Mouse (Mus musculus) intestine, postnatal 0 days (tissue): ENCODE results near the gene Arhgap32. TPM values are rescaled to one million over a fixed set of nuclear protein-coding genes. Genes with fewer than 3 reads are reported as not detected.

Experiments used
- ATAC-seq: fragments of 200-750 bp; cut with Nextera tagmentation; 2 replicates; pipeline ENCODE4 v1.8.0; 2017; ENCODE audit warnings: mild to moderate bottlenecking, moderate TSS enrichment, moderate library complexity
- H3K27ac ChIP-seq: fragments of 300-500 bp; sonication (generic); 2 replicates; pipeline ENCODE4 v1.5.1; 2014; ENCODE audit warnings: mild to moderate bottlenecking, low read depth, low read length, moderate library complexity
- H3K27me3 ChIP-seq: fragments of 300-500 bp; sonication (generic); replicated peaks from 2 replicates; pipeline ENCODE4 v1.6.1; 2014; ENCODE audit warnings: low read length, mixed read lengths; ENCODE audit not compliant: control insufficient read depth, insufficient read depth
- H3K36me3 ChIP-seq: fragments of 300-500 bp; sonication (generic); 2 replicates; pipeline ENCODE4 v1.6.1; 2014; ENCODE audit warnings: mild to moderate bottlenecking, moderate library complexity; ENCODE audit not compliant: control insufficient read depth, insufficient read depth
- H3K4me1 ChIP-seq: fragments of 300-500 bp; sonication (generic); replicated peaks from 2 replicates; pipeline ENCODE4 v1.6.1; 2014; ENCODE audit warnings: antibody characterized with exemption, low read length, mixed read lengths; ENCODE audit not compliant: control insufficient read depth, insufficient read depth
- H3K4me2 ChIP-seq: fragments of 300-500 bp; sonication (generic); replicated peaks from 2 replicates; pipeline ENCODE4 v1.6.1; 2014; ENCODE audit warnings: low read depth, mild to moderate bottlenecking, moderate library complexity
- H3K4me3 ChIP-seq: fragments of 300-500 bp; sonication (generic); 2 replicates; pipeline ENCODE4 v1.5.1; 2014; ENCODE audit warnings: low read depth, low read length
- H3K9ac ChIP-seq: fragments of 300-500 bp; sonication (generic); 2 replicates; pipeline ENCODE4 v1.6.1; 2014; ENCODE audit warnings: mild to moderate bottlenecking, low read depth, low read length
- H3K9me3 ChIP-seq: fragments of 300-500 bp; sonication (generic); 2 replicates; pipeline ENCODE4 v1.6.1; 2016; ENCODE audit warnings: mixed run types; ENCODE audit not compliant: control insufficient read depth
- CTCF ChIP-seq: sonication (generic); IDR thresholded peaks from 2 replicates; pipeline ENCODE4 v1.5.1; 2016; ENCODE audit warnings: low read depth, mild to moderate bottlenecking, control low read depth, antibody characterized with exemption, moderate library complexity
- WGBS: fragments of 180-500 bp; shearing (Covaris S2); extraction: QIAGEN DNeasy Blood & Tissue Kit; methylation state at CpG from one replicate; pipeline ENCODE4 v1.1.7; 2014; 5-methylcytosine and 5-hydroxymethylcytosine counted together
- polyA plus RNA-seq: library from polyadenylated mRNA; unstranded; fragments of >200 nt; fragmentation: Nextera tagmentation; extraction: Ambion mirVana; gene quantifications from 2 replicates; pipeline ENCODE4 v1.2.1, GENCODE M21; 2015

Gene Arhgap32
- polyA plus RNA-seq, 1 experiment from 2014 or later = 18.1 TPM

DNA sequence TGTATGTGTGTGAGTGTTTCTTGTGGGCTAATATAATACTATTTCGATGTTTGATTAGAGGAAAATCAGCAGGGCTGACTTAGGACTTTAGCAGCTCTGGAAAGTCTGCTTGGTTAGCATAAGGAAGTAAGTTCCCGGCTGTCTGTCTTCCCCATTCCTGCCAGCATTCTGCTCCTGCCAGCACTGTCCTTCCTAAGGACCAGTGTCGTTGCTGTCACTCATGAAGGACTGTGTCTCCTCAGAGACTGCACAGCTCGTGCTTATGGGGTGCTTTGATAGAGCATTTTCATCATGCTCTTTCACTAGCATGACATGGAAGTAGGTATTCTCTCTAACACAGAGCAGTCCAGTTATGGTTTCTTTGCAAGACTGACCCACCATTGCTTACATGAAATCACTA is 109.0 kb downstream of the Arhgap32 start:
- Histone ChIP-seq H3K27ac (peak overlapping the region; percentile 50), H3K4me2 (peak overlapping the region; percentile 60), H3K4me1 (no peaks in the 10 kb centered on the region), H3K4me3 (peak overlapping the region; percentile 44), H3K9me3 (no peaks in the 10 kb centered on the region), H3K9ac (peak overlapping the region; percentile 32; the same call in 1 of the 2 replicates), H3K27me3 (no peaks in the 10 kb centered on the region), H3K36me3 (no peaks in the 10 kb centered on the region)
- TF ChIP-seq CTCF = no peak
- no peak for ATAC-seq
- 32% methylated on average over 4 of the region's 4 CpGs for WGBS

DNA sequence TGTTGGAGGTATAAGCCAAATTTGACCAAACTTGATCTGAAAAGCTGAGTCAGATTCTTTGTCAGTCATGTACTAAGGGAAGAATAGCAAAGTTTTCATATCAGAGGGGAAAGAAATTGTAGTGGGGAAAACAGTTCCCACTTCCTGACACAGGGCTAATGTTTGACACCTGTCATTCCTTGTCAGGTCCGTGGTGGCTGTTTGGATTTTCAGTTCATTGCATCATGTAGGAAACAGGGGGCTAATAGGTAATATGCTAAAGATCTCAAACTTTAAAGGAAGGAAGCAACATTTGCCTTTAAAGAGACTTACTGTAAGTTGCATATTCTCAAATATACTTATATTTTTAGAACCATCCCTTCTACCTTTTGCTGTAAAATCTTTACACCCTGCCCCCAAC is 109.6 kb downstream of the Arhgap32 start:
- no peak for TF ChIP-seq CTCF
- no peaks in the 10 kb centered on the region for H3K9me3 ChIP-seq
- H3K4me2 ChIP-seq = peak overlapping the region; percentile 60
- H3K27ac ChIP-seq = no peak overlapping the region
- H3K36me3 ChIP-seq = no peaks in the 10 kb centered on the region
- 23% methylated on average over 1 of the region's 1 CpGs for WGBS
- no peak overlapping the region for H3K9ac ChIP-seq
- no peaks in the 10 kb centered on the region for H3K4me1 ChIP-seq
- no peak for ATAC-seq
- peak overlapping the region; percentile 44 for H3K4me3 ChIP-seq
- H3K27me3 ChIP-seq = no peaks in the 10 kb centered on the region

DNA sequence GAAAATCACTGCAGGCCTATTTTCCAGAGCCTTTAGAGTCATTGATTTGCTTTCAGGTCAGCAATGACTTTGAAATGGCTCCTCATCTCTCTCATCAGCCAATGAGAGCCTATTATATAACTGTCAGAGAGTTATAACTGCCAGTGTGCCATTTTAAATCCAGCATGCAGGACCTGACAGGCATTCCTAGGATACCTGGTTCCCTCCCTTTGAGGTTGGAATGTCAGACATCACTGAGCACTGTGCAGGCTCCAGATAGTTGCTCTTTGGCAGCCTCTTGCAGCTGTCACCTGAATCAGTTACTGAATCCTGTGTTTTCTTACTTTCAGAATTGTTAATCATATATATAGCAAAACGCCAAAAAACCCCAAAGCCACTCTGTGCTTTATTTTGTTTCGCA is 111.1 kb downstream of the Arhgap32 start:
- no peaks in the 10 kb centered on the region for H3K4me1 ChIP-seq
- no peak overlapping the region for H3K9ac ChIP-seq
- H3K4me3 ChIP-seq = no peak overlapping the region
- TF ChIP-seq CTCF = no peak
- H3K9me3 ChIP-seq = no peaks in the 10 kb centered on the region
- H3K36me3 ChIP-seq = no peaks in the 10 kb centered on the region
- 72% methylated on average over 2 of the region's 2 CpGs for WGBS
- ATAC-seq = no peak
- no peak overlapping the region for H3K27ac ChIP-seq
- peak overlapping the region; percentile 31 for H3K4me2 ChIP-seq
- no peaks in the 10 kb centered on the region for H3K27me3 ChIP-seq

DNA sequence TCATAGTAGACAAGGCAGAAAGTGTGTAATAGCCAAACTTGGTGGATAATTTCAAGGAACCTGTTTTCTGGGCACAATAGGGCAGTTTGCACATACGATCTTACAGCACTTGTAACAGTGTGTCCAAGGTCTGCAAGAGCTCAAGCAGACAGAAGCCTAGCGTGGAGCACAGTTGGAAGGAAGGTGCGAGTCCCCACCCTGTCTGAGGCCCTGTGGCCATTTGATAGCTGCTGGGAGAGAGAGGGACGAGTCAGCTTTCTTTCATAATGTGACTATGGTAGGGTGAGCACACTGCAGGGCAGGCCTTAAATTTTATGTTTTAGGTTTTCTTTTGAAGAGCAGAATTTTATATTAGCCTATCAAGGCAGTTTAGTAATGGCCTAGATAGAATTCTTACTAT is 117.7 kb downstream of the Arhgap32 start:
- Histone ChIP-seq H3K4me2 (0 out of 2 replicates have a peak overlapping the region, but pooled peaks have one; percentile 18), H3K27ac (peak overlapping the region; percentile 6)
- 51% methylated on average over 4 of the region's 4 CpGs for WGBS

DNA sequence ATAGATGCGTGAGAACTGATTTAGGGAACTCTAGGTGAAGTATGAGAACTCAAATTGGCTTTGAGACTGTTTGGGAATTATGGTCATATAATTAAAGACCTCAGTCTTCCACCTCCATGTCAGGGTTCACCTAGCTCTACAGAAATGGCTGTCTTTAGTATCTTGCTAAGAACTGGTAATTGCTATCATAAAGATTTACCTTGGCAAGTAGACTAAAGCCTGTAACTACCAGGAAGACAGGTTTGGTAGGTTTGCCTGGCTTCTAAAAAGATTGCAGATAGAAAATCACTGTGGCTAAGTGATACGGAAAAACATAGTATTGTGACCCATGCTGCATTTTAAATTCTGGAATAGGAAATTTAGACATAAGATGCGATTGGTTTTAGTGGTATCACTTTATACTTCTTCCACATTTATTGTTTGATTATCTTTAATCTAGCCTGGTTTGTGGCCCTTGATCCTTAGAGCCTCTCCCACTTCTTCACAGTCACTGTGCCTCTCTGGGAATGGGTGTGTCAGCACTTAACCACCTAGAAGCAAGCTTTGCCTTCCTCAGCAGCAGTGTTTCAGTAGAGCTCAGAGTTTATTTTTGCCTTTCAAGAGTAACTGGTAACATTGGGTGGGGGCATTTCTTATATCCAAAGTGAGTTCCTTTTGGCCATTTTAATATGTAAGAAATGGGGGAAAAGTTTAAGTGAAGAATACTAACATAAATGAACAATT is 119.0 kb downstream of the Arhgap32 start:
- peak overlapping the region; percentile 73 for H3K27ac ChIP-seq

More for the DNA sequence above, 117.7 kb downstream of the Arhgap32 start:
- ATAC-seq = peak; percentile 48
- Histone ChIP-seq H3K9me3 (no peaks in the 10 kb centered on the region), H3K36me3 (no peaks in the 10 kb centered on the region; the same call in 1 of the 2 replicates), H3K9ac (no peak overlapping the region), H3K27me3 (no peaks in the 10 kb centered on the region), H3K4me1 (0 out of 2 replicates have a peak, but pooled peaks cover 4% of the 10 kb centered on the region), H3K4me3 (no peak overlapping the region)
- no peak for TF ChIP-seq CTCF

DNA sequence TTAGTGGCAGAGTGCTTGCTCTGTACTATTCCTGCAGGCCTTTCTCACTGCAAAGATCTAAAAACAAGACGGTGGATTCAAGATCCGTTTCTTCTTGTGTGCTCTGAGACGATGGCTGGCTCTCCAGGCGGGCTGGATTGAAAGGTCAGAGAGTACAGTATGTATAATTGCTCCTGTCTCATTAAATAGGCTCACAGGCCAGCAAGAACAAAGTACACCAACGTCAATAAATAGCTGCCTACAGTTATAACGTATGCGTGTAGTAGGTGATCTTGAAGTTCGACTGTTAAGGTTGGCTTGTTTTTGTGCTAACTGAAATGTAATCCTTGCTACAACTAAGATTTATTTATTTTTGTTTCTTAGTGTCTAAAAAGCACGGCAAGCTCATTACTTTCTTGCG is 123.0 kb downstream of the Arhgap32 start:
- no peaks in the 10 kb centered on the region for H3K9me3 ChIP-seq
- H3K4me3 ChIP-seq = no peak overlapping the region
- H3K27ac ChIP-seq = peak overlapping the region; percentile 79
- no peaks in the 10 kb centered on the region; the same call in 1 of the 2 replicates for H3K4me1 ChIP-seq
- 42% methylated on average over 10 of the region's 10 CpGs for WGBS
- peak; percentile 57; the same call in 1 of the 2 replicates for ATAC-seq
- TF ChIP-seq CTCF = no peak
- peak overlapping the region; percentile 48 for H3K4me2 ChIP-seq
- H3K36me3 ChIP-seq = no peaks in the 10 kb centered on the region; the same call in 1 of the 2 replicates
- no peak overlapping the region for H3K9ac ChIP-seq
- H3K27me3 ChIP-seq = no peaks in the 10 kb centered on the region

More for the DNA sequence above, 119.0 kb downstream of the Arhgap32 start:
- no peaks in the 10 kb centered on the region for H3K27me3 ChIP-seq
- no peak overlapping the region for H3K9ac ChIP-seq
- H3K4me2 ChIP-seq = peak overlapping the region; percentile 44
- 36% methylated on average over 3 of the region's 3 CpGs for WGBS
- H3K4me3 ChIP-seq = no peak overlapping the region
- ATAC-seq = peak; percentile 86
- no peak for TF ChIP-seq CTCF
- no peaks in the 10 kb centered on the region for H3K9me3 ChIP-seq
- no peaks in the 10 kb centered on the region; the same call in 1 of the 2 replicates for H3K36me3 ChIP-seq
- 0 out of 2 replicates have a peak, but pooled peaks cover 4% of the 10 kb centered on the region for H3K4me1 ChIP-seq
